Mouse (Mus musculus) MEL (cell line): ENCODE measurements around the gene Igsf9b. TPM values are rescaled to one million over a fixed set of nuclear protein-coding genes. Genes with fewer than 3 reads are reported as not detected.

ENCODE experiments used
- DNase-seq: peaks from one replicate; pipeline ENCODE4 v3.0.0; 2011; ENCODE audit warnings: low read depth, low spot score
- H3K27ac ChIP-seq: 2 replicates; pipeline ENCODE4 v1.5.1; 2012; ENCODE audit warnings: low read depth, mild to moderate bottlenecking, control low read depth, low read length, moderate library complexity; ENCODE audit not compliant: control insufficient read depth
- H3K27me3 ChIP-seq, 2 experiments: fragments of 150-350 bp in 1 of 2; sonication (generic) in 1 of 2; 2 replicates each; pipeline ENCODE4 v1.6.1; 2012; ENCODE audit warnings: low read length in 2 of 2, mild to moderate bottlenecking in 2 of 2, improper control_type of control experiment in 1 of 2, moderate library complexity in 1 of 2; ENCODE audit not compliant: insufficient read depth in 2 of 2, control insufficient read depth in 1 of 2
- H3K36me3 ChIP-seq, 2 experiments: 2 replicates each; pipeline ENCODE4 v1.6.1; 2012 to 2014; ENCODE audit warnings: low read length in 2 of 2, improper control_type of control experiment in 1 of 2, inconsistent platforms in 1 of 2, mild to moderate bottlenecking in 1 of 2; ENCODE audit not compliant: insufficient read depth in 2 of 2, control insufficient read depth in 1 of 2
- H3K4me1 ChIP-seq, 2 experiments: fragments of 150-350 bp in 1 of 2; sonication (generic) in 1 of 2; 2 replicates each; pipeline ENCODE4 v1.6.1; 2012; ENCODE audit warnings: low read length in 2 of 2, improper control_type of control experiment in 1 of 2, mild to moderate bottlenecking in 1 of 2; ENCODE audit not compliant: insufficient read depth in 2 of 2, control insufficient read depth in 1 of 2
- H3K4me3 ChIP-seq, 2 experiments: fragments of 150-350 bp in 1 of 2; sonication (generic) in 1 of 2; 2 replicates each; pipeline ENCODE4 v1.5.1; 2012; ENCODE audit warnings: low read depth in 2 of 2, low read length in 2 of 2, mild to moderate bottlenecking in 2 of 2, moderate library complexity in 2 of 2, control low read depth in 1 of 2, improper control_type of control experiment in 1 of 2; ENCODE audit not compliant: control insufficient read depth in 1 of 2, insufficient read depth in 1 of 2
- H3K79me2 ChIP-seq: 2 replicates; pipeline ENCODE4 v1.6.1; 2012; ENCODE audit warnings: mild to moderate bottlenecking, low read length, moderate library complexity; ENCODE audit not compliant: control insufficient read depth, poor library complexity, insufficient read depth
- H3K9ac ChIP-seq: 2 replicates; pipeline ENCODE4 v1.6.1; 2012; ENCODE audit warnings: low read depth, mild to moderate bottlenecking, control low read depth, low read length, moderate library complexity; ENCODE audit not compliant: control insufficient read depth, poor library complexity, severe bottlenecking
- H3K9me3 ChIP-seq: fragments of 150-350 bp; sonication (generic); replicated peaks from 2 replicates; pipeline ENCODE4 v1.6.1; 2012; ENCODE audit warnings: mild to moderate bottlenecking, low read length, improper control_type of control experiment, moderate library complexity; ENCODE audit not compliant: insufficient read depth
- BHLHE40 ChIP-seq: IDR thresholded peaks from 2 replicates; pipeline ENCODE4 v1.6.1; 2012; ENCODE audit warnings: low read depth, mild to moderate bottlenecking, inconsistent platforms, low read length, improper control_type of control experiment, borderline replicate concordance
- CHD1 ChIP-seq: IDR thresholded peaks from 2 replicates; pipeline ENCODE4 v1.6.1; 2012; ENCODE audit warnings: low read depth, mild to moderate bottlenecking, inconsistent platforms, low read length, improper control_type of control experiment
- CHD2 ChIP-seq: IDR thresholded peaks from 2 replicates; pipeline ENCODE4 v1.6.1; 2011; ENCODE audit warnings: low read length, improper control_type of control experiment
- CTCF ChIP-seq, 3 experiments: IDR thresholded peaks in 2 of 3; conservative IDR thresholded peaks in 1 of 3; 2 replicates each; pipeline ENCODE4 v1.5.1; 2011 to 2012; ENCODE audit warnings: low read length in 3 of 3, low read depth in 2 of 3, mild to moderate bottlenecking in 2 of 3, improper control_type of control experiment in 1 of 3, inconsistent platforms in 1 of 3, mixed read lengths in 1 of 3, moderate library complexity in 1 of 3; ENCODE audit not compliant: control insufficient read depth in 1 of 3, insufficient read depth in 1 of 3, poor library complexity in 1 of 3, severe bottlenecking in 1 of 3
- E2F4 ChIP-seq: IDR thresholded peaks from 2 replicates; pipeline ENCODE4 v1.6.1; 2011; ENCODE audit warnings: low read depth, low read length, improper control_type of control experiment, borderline replicate concordance
- ETS1 ChIP-seq: IDR thresholded peaks from 2 replicates; pipeline ENCODE4 v1.6.1; 2012; ENCODE audit warnings: low read depth, mild to moderate bottlenecking, inconsistent platforms, low read length, improper control_type of control experiment, moderate library complexity
- GABPA ChIP-seq: IDR thresholded peaks from 2 replicates; pipeline ENCODE4 v1.6.1; 2012; ENCODE audit warnings: low read depth, mild to moderate bottlenecking, inconsistent platforms, low read length, improper control_type of control experiment, moderate library complexity
- GATA1 ChIP-seq: IDR thresholded peaks from 2 replicates; pipeline ENCODE4 v1.6.1; 2011; ENCODE audit warnings: low read depth, low read length, improper control_type of control experiment
- HCFC1 ChIP-seq: IDR thresholded peaks from 2 replicates; pipeline ENCODE4 v1.6.1; 2012; ENCODE audit warnings: low read depth, mild to moderate bottlenecking, inconsistent platforms, low read length, improper control_type of control experiment, moderate library complexity
- MAX ChIP-seq: IDR thresholded peaks from 2 replicates; pipeline ENCODE4 v1.6.1; 2011; ENCODE audit warnings: low read length, improper control_type of control experiment
- MAZ ChIP-seq: IDR thresholded peaks from 2 replicates; pipeline ENCODE4 v1.6.1; 2012; ENCODE audit warnings: low read depth, mild to moderate bottlenecking, inconsistent platforms, low read length, improper control_type of control experiment
- MEF2A ChIP-seq: IDR thresholded peaks from 2 replicates; pipeline ENCODE4 v1.6.1; 2014; ENCODE audit warnings: low read depth, mild to moderate bottlenecking, inconsistent platforms, low read length, improper control_type of control experiment; ENCODE audit not compliant: poor library complexity, insufficient replicate concordance, severe bottlenecking; ENCODE audit errors: extremely low read depth
- NRF1 ChIP-seq: IDR thresholded peaks from 2 replicates; pipeline ENCODE4 v1.6.1; 2014; ENCODE audit warnings: low read depth, mild to moderate bottlenecking, inconsistent platforms, low read length, improper control_type of control experiment, moderate library complexity; ENCODE audit not compliant: poor library complexity, insufficient read depth, severe bottlenecking
- TAL1 ChIP-seq: IDR thresholded peaks from 2 replicates; pipeline ENCODE4 v1.6.1; 2012; ENCODE audit warnings: mild to moderate bottlenecking, inconsistent platforms, low read length, moderate library complexity, mixed read lengths
- TBP ChIP-seq: IDR thresholded peaks from 2 replicates; pipeline ENCODE4 v1.8.0; 2011; ENCODE audit warnings: low read depth, low read length, improper control_type of control experiment
- USF1 ChIP-seq: IDR thresholded peaks from 2 replicates; pipeline ENCODE4 v1.6.1; 2014; ENCODE audit warnings: low read depth, mild to moderate bottlenecking, inconsistent platforms, low read length, improper control_type of control experiment, moderate library complexity
- USF2 ChIP-seq, 2 experiments: IDR thresholded peaks; 2 replicates each; pipeline ENCODE4 v1.6.1; 2011 to 2012; ENCODE audit warnings: improper control_type of control experiment in 2 of 2, low read length in 2 of 2, borderline replicate concordance in 1 of 2, inconsistent platforms in 1 of 2, low read depth in 1 of 2, mild to moderate bottlenecking in 1 of 2; ENCODE audit not compliant: insufficient read depth in 1 of 2
- ZC3H11A ChIP-seq: IDR thresholded peaks from 2 replicates; pipeline ENCODE4 v1.6.1; 2012; ENCODE audit warnings: low read depth, mild to moderate bottlenecking, inconsistent platforms, low read length, improper control_type of control experiment
- ZKSCAN1 ChIP-seq: IDR thresholded peaks from 2 replicates; pipeline ENCODE4 v1.6.1; 2012; ENCODE audit warnings: low read depth, mild to moderate bottlenecking, inconsistent platforms, low read length, improper control_type of control experiment, moderate library complexity
- ZMIZ1 ChIP-seq: IDR thresholded peaks from 2 replicates; pipeline ENCODE4 v1.6.1; 2012; ENCODE audit warnings: low read depth, mild to moderate bottlenecking, inconsistent platforms, low read length, improper control_type of control experiment, moderate library complexity
- polyA plus RNA-seq, 2 experiments: library from polyadenylated mRNA; stranded (reverse) in 1 of 2; unstranded in 1 of 2; fragments of >175 nt in 1 of 2; fragments of >200 nt in 1 of 2; gene quantifications; 2 replicates each; pipeline versions ENCODE4 v1.2.1 to v1.2.4; 2012; ENCODE audit warnings: low replicate concordance in 2 of 2, low read depth in 1 of 2; ENCODE audit not compliant: insufficient read length in 2 of 2, insufficient read depth in 1 of 2, missing spikeins in 1 of 2
- total RNA-seq: library from RNA; depleted of rRNA; stranded (reverse); fragments of 300-350 nt; gene quantifications from 2 replicates; pipeline ENCODE4 v1.2.3, GENCODE M21; 2012

Gene Igsf9b
- total and polyA plus RNA-seq, 3 experiments, result not detected

DNA sequence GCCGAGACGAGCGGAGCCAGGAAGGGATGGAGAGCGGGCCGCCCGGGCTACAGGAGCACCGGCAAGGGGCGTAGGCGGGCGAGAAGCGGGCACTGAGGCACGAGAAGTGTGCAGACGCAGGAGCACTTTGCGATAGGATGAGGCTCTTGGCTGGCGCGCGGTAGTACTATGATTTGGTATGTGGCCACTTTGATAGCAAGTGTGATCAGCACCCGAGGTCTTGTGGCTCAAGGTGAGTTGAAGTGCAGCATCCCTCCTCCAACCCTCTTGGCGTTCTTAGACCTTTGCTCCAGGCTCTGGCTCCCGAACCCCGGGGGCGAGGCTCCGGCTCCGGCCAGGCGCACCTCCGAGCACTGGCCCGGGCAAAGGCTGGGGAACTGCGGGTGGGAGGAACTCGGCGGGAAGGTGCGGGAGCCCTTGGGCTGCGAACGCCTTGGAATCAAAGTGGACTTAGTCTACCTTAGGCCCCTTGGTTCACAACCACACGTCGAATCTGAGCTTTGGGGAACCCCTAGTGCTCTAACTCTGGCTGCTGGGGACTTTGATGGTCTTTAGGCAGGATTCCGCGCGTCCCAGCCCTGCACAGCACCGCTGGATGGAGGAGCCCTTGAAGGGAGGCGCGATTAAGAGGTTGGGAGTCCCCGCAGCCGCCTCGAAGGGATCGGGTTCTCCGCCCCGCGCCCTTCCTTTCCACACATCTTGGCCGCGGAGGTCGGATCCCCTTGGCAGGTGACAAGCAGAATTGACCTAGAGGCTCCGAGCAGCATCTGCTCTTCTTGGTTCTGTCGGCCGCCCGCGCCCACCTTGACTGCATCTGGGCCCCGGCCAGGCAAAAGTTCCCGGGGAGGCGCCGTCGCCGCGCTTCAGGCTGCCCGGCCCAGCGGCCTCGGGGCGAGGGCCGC, 533 bp downstream of the Igsf9b start:
- H3K9me3 ChIP-seq, result no peaks in the 10 kb centered on the region
- H3K9ac ChIP-seq, result no peak overlapping the region
- no peaks in the 10 kb centered on the region for H3K36me3 ChIP-seq
- no peaks in the 10 kb centered on the region for H3K4me1 ChIP-seq
- H3K27me3 ChIP-seq, result no peaks in the 10 kb centered on the region
- H3K79me2 ChIP-seq, result no peaks in the 10 kb centered on the region
- TF ChIP-seq GABPA (no peak), MEF2A (no peak), ZC3H11A (no peak)
- DNase-seq, result no peak
- H3K27ac ChIP-seq, result no peak overlapping the region
- no peak overlapping the region for H3K4me3 ChIP-seq

DNA sequence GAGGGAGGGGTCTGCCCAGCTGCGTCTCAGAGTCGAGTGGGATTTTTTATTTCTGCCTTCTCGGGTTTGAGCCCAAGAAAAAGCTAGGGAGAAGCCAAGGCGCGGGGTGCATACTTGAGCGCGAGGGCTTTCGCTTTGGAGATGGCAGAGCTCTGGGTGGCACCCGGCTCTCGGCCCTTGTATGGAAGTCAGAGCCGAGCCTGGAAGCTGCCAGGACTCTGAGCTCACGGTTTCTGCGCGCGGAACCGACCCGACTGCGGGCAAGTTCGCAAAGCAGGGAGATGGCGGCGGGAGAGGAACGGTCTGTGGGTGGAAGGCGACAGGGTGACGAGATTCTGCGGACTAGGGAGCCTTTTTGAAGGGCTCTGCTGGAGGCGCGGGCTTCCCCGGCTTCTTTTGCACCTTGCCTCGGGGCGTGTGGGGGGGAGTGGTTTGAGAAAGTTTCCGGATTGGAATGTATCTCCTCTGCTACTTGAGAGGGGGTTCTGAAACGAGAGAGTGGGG, 1.2 kb downstream of the Igsf9b start:
- Histone ChIP-seq H3K27ac (no peak overlapping the region), H3K9me3 (no peaks in the 10 kb centered on the region), H3K4me1 (no peaks in the 10 kb centered on the region), H3K9ac (no peak overlapping the region), H3K79me2 (no peaks in the 10 kb centered on the region), H3K27me3 (no peaks in the 10 kb centered on the region), H3K36me3 (no peaks in the 10 kb centered on the region), H3K4me3 (no peak overlapping the region)
- TF ChIP-seq TAL1, result no peak
- no peak for TF ChIP-seq CTCF (IDR thresholded peaks at IDR 0.05 in 2 of 3, conservative IDR thresholded peaks at IDR 0.05 in 1 of 3; ENCODE audit: control insufficient read depth in 1 of 3, insufficient read depth in 1 of 3, low read depth in 2 of 3, low read length in 3 of 3, poor library complexity in 1 of 3, severe bottlenecking in 1 of 3)
- TF ChIP-seq HCFC1, result no peak
- no peak for DNase-seq

DNA sequence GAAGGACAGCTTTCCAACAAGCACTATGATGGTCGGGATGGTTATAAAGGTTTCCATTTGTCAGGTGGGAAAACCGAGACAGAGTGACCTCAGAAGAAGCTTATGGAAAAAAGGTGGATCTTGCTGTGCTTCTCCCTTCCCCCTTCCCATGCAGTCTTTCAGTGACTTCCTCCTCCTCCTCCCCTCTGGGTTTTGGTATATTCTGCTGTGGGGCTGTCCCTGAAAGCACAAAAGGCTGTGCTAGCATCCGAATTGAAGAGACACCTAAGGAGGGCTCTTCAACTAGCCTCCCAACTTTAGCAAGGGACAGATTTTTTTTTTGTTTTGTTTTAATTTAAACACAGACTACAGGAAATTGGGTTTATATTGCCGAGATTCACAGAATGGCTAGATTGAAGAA, 1.7 kb downstream of the Igsf9b start:
- no peak overlapping the region for H3K27ac ChIP-seq
- no peaks in the 10 kb centered on the region for H3K79me2 ChIP-seq
- H3K9me3 ChIP-seq, result no peaks in the 10 kb centered on the region
- H3K4me1 ChIP-seq, result no peaks in the 10 kb centered on the region
- H3K27me3 ChIP-seq, result no peaks in the 10 kb centered on the region
- no peak for DNase-seq
- no peak for TF ChIP-seq MAX
- TF ChIP-seq ETS1, result no peak
- TF ChIP-seq USF2 (IDR thresholded peaks at IDR 0.05; ENCODE audit: borderline replicate concordance in 1 of 2, insufficient read depth in 1 of 2, low read depth in 1 of 2, low read length in 2 of 2), result no peak
- no peak for TF ChIP-seq MAZ
- TF ChIP-seq HCFC1, result no peak
- no peak for TF ChIP-seq BHLHE40
- TF ChIP-seq E2F4, result no peak
- no peak for TF ChIP-seq CHD1
- TF ChIP-seq ZKSCAN1, result no peak
- TF ChIP-seq TBP, result no peak
- no peak for TF ChIP-seq CHD2
- no peak for TF ChIP-seq ZMIZ1
- TF ChIP-seq USF1, result no peak
- TF ChIP-seq NRF1, result no peak
- no peak for TF ChIP-seq GATA1
- H3K4me3 ChIP-seq, result no peak overlapping the region
- H3K36me3 ChIP-seq, result no peaks in the 10 kb centered on the region
- H3K9ac ChIP-seq, result no peak overlapping the region
